Mouse (Mus musculus): ENCODE data around the gene Slc37a1. TPM values are rescaled to one million over a fixed set of nuclear protein-coding genes. Genes with fewer than 3 reads are reported as not detected.
A peak's percentile ranks its signal among the peaks of the same experiment; 100 is the strongest.

Gene Slc37a1
- total and polyA plus RNA-seq, 3 experiments, result 14.2 to 15.0 TPM; not detected in 1

DNA sequence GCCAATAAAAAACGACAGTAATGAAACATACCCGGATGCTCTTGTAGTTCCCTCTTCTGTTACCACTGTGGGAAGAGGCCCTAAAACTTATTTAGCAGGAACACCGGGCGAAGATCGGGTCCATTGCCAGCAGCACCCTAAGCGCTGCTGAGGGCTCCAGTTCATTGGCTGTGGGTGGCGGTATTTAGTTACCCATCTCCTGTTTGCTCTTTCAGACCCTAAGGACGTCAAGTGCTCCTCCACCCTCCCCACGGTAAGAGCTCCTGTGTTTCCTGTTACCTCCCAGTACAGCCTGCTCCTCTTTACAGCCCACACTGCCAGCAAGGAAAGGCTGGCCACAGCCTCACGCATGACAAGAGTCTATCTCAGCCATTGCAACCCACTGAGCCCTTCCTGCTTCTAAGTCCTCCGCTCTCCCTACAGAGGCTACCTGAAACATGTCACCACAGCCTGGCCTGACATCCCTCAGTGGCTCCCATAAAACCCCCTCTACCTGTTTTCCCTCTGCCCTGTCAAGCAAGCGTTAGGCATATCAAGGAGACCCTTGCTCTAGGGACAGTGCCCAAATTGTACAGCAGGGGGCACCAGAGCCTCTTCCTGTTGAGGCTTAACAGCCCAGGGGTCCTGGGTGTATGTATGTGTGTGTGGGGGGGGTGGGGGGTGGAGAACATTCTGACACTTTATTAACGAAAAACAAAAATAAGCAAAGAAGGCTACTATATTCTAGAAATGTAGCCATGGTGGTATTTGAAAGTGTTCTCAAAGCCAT lies 39.0 kb downstream of the Slc37a1 start:
- Histone ChIP-seq H3K4me1 (ENCODE audit: control insufficient read depth in 1 of 2, insufficient read depth in 2 of 2, low read length in 2 of 2) (no peaks in the 10 kb centered on the region), H3K27ac (ENCODE audit: control insufficient read depth, low read depth, low read length) (no peak overlapping the region), H3K9me3 (replicated peaks; ENCODE audit: insufficient read depth, low read length) (no peaks in the 10 kb centered on the region), H3K9ac (ENCODE audit: control insufficient read depth, low read depth, low read length, poor library complexity, severe bottlenecking) (no peak overlapping the region), H3K4me3 (ENCODE audit: control insufficient read depth in 1 of 2, insufficient read depth in 1 of 2, low read depth in 2 of 2, low read length in 2 of 2) (no peak overlapping the region), H3K36me3 (ENCODE audit: control insufficient read depth in 1 of 2, insufficient read depth in 2 of 2, low read length in 2 of 2) (no peaks in the 10 kb centered on the region; a peak in 1 of 4 replicates), H3K79me2 (ENCODE audit: control insufficient read depth, insufficient read depth, low read length, poor library complexity) (no peaks in the 10 kb centered on the region), H3K27me3 (ENCODE audit: control insufficient read depth in 1 of 2, insufficient read depth in 2 of 2, low read length in 2 of 2) (no peaks in the 10 kb centered on the region)
- DNase-seq (ENCODE audit: low read depth, low spot score), result peak; percentile 46
- TF ChIP-seq RAD21 (IDR thresholded peaks at IDR 0.05; ENCODE audit: low read depth, low read length), result peak; percentile 7; the same call in 1 of the 2 replicates
- peak; percentile 33; the same call in 1 of the 2 replicates for TF ChIP-seq SMC3 (IDR thresholded peaks at IDR 0.05; ENCODE audit: low read depth, low read length)
- TF ChIP-seq ZMIZ1 (IDR thresholded peaks at IDR 0.05; ENCODE audit: low read depth, low read length), result no peak
- TF ChIP-seq CTCF (IDR thresholded peaks at IDR 0.05 in 2 of 3, conservative IDR thresholded peaks at IDR 0.05 in 1 of 3; ENCODE audit: control insufficient read depth in 1 of 3, insufficient read depth in 1 of 3, low read depth in 2 of 3, low read length in 3 of 3, poor library complexity in 1 of 3, severe bottlenecking in 1 of 3), result peak; percentile 56 to 63 (median 58)

DNA sequence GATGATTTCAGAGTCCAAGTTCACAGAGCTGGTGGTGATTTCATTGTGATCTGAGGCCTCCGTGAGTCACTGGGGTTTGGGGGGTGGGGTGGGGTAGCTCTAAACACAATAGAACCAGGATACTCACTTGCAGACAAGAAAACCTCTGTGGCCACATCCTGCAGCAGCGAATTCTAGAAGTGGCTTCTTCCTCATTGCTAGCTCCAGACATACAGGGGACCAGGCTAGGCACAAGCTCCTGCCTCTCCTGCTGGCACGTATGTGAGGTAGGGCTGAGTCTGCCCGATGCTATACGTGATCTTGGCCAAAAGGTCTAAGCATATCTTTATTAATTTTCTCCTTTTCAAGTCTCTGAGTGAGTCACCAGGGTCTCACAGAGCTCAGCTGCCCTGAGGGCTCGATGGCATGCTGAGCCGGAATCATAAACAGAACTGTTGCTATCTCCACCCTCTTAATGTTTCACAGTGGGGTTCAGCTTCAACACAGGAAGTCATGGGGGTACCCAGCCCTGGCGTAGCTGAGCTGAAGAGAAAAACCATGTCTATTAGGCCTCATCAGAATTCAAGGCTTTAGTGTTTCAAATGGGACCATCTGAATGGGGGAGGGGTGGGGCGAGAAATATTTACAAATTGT lies 39.7 kb downstream of the Slc37a1 start:
- no peaks in the 10 kb centered on the region for H3K9me3 ChIP-seq (replicated peaks; ENCODE audit: insufficient read depth, low read length)
- no peak overlapping the region for H3K4me3 ChIP-seq (ENCODE audit: control insufficient read depth in 1 of 2, insufficient read depth in 1 of 2, low read depth in 2 of 2, low read length in 2 of 2)
- H3K27ac ChIP-seq (ENCODE audit: control insufficient read depth, low read depth, low read length), result no peak overlapping the region
- H3K4me1 ChIP-seq (ENCODE audit: control insufficient read depth in 1 of 2, insufficient read depth in 2 of 2, low read length in 2 of 2), result no peaks in the 10 kb centered on the region
- H3K79me2 ChIP-seq (ENCODE audit: control insufficient read depth, insufficient read depth, low read length, poor library complexity), result no peaks in the 10 kb centered on the region
- no peak for DNase-seq (ENCODE audit: low read depth, low spot score)
- TF ChIP-seq ZMIZ1 (IDR thresholded peaks at IDR 0.05; ENCODE audit: low read depth, low read length) (no peak), USF2 (IDR thresholded peaks at IDR 0.05; ENCODE audit: borderline replicate concordance in 1 of 2, insufficient read depth in 1 of 2, low read depth in 1 of 2, low read length in 2 of 2) (no peak), ZKSCAN1 (IDR thresholded peaks at IDR 0.05; ENCODE audit: low read depth, low read length) (no peak), CTCF (IDR thresholded peaks at IDR 0.05 in 2 of 3, conservative IDR thresholded peaks at IDR 0.05 in 1 of 3; ENCODE audit: control insufficient read depth in 1 of 3, insufficient read depth in 1 of 3, low read depth in 2 of 3, low read length in 3 of 3, poor library complexity in 1 of 3, severe bottlenecking in 1 of 3) (no peak), MEF2A (IDR thresholded peaks at IDR 0.05; ENCODE audit: extremely low read depth, insufficient replicate concordance, low read depth, low read length, poor library complexity, severe bottlenecking) (no peak), TAL1 (IDR thresholded peaks at IDR 0.05; ENCODE audit: low read length) (no peak), MYB (IDR thresholded peaks at IDR 0.05; ENCODE audit: low read depth, low read length) (no peak), ELF1 (IDR thresholded peaks at IDR 0.05; ENCODE audit: low read depth, low read length) (no peak), TCF12 (IDR thresholded peaks at IDR 0.05; ENCODE audit: low read depth, low read length) (no peak), MAFK (IDR thresholded peaks at IDR 0.05; ENCODE audit: borderline replicate concordance, low read depth, low read length) (no peak), MAZ (IDR thresholded peaks at IDR 0.05; ENCODE audit: low read depth, low read length) (no peak), RAD21 (IDR thresholded peaks at IDR 0.05; ENCODE audit: low read depth, low read length) (no peak), EP300 (IDR thresholded peaks at IDR 0.05; ENCODE audit: low read depth in 1 of 2, low read length in 2 of 2) (no peak), NRF1 (IDR thresholded peaks at IDR 0.05; ENCODE audit: insufficient read depth, low read depth, low read length, poor library complexity, severe bottlenecking) (no peak), E2F4 (IDR thresholded peaks at IDR 0.05; ENCODE audit: borderline replicate concordance, low read depth, low read length) (no peak)
- no peaks in the 10 kb centered on the region for H3K27me3 ChIP-seq (ENCODE audit: control insufficient read depth in 1 of 2, insufficient read depth in 2 of 2, low read length in 2 of 2)
- no peaks in the 10 kb centered on the region; a peak in 1 of 4 replicates for H3K36me3 ChIP-seq (ENCODE audit: control insufficient read depth in 1 of 2, insufficient read depth in 2 of 2, low read length in 2 of 2)
- H3K9ac ChIP-seq (ENCODE audit: control insufficient read depth, low read depth, low read length, poor library complexity, severe bottlenecking), result no peak overlapping the region

Data from MEL (cell line).